Mouse (Mus musculus): ENCODE measurements around the gene Auh.

The Auh gene

GRCm38 (mm10) chr13:52792242-52792844 is 137.1 kb downstream of the Auh start:
- no peak for DNase-seq

- no peak for DNase-seq
Observed at GRCm38 (mm10) chr13:52790894-52791293, 138.6 kb downstream of the Auh start.

Measured in right cerebral cortex, postnatal 14 days (tissue).